Mouse (Mus musculus) kidney, adult 2 months (tissue): ENCODE data around the gene Rps6kb2. TPM values are rescaled to one million over a fixed set of nuclear protein-coding genes. Genes with fewer than 3 reads are reported as not detected.

ENCODE experiments used
- DNase-seq: peaks from one replicate; pipeline ENCODE4 v3.0.0; 2021
- H3K27ac ChIP-seq: fragments of 200-500 bp; 2 replicates; pipeline ENCODE4 v1.5.1; 2012; ENCODE audit warnings: low read depth, low read length, control low read depth, inconsistent platforms; ENCODE audit not compliant: insufficient read depth
- H3K27me3 ChIP-seq: fragments of 200-500 bp; replicated peaks from 2 replicates; pipeline ENCODE4 v1.6.1; 2012; ENCODE audit warnings: mild to moderate bottlenecking, moderate library complexity, low read length, inconsistent platforms; ENCODE audit not compliant: control insufficient read depth, insufficient read depth
- H3K36me3 ChIP-seq: fragments of 200-500 bp; 2 replicates; pipeline ENCODE4 v1.6.1; 2012; ENCODE audit warnings: mild to moderate bottlenecking, moderate library complexity, low read length, inconsistent platforms; ENCODE audit not compliant: control insufficient read depth, insufficient read depth
- H3K4me1 ChIP-seq: fragments of 200-500 bp; 2 replicates; pipeline ENCODE4 v1.6.1; 2011; ENCODE audit warnings: low read length; ENCODE audit not compliant: control insufficient read depth, insufficient read depth
- H3K4me3 ChIP-seq: fragments of 200-500 bp; 2 replicates; pipeline ENCODE4 v1.5.1; 2011; ENCODE audit warnings: mild to moderate bottlenecking, low read depth, low read length, control low read depth; ENCODE audit not compliant: insufficient read depth
- CTCF ChIP-seq: fragments of 200-500 bp; conservative IDR thresholded peaks from 2 replicates; pipeline ENCODE4 v1.5.1; 2011; ENCODE audit warnings: low read depth, mild to moderate bottlenecking, control low read depth, low read length, moderate library complexity, mixed read lengths; ENCODE audit not compliant: insufficient read depth, insufficient read length
- POLR2A ChIP-seq: fragments of 200-500 bp; IDR thresholded peaks from one replicate; pipeline ENCODE4 v1.6.1; 2011; ENCODE audit warnings: low read depth, low read length, control low read depth
- WGBS: fragments of 180-500 bp; shearing (Covaris S2); methylation state at CpG from one replicate; pipeline ENCODE4 v1.1.7; 2018; 5-methylcytosine and 5-hydroxymethylcytosine counted together
- polyA plus RNA-seq: library from polyadenylated mRNA; depleted of rRNA; stranded (reverse); fragments of >200 nt; gene quantifications from 2 replicates; pipeline ENCODE4 v1.2.3, GENCODE M21; 2012

Rps6kb2 gene
- polyA plus RNA-seq, 1 experiment = 41.0 TPM

DNA sequence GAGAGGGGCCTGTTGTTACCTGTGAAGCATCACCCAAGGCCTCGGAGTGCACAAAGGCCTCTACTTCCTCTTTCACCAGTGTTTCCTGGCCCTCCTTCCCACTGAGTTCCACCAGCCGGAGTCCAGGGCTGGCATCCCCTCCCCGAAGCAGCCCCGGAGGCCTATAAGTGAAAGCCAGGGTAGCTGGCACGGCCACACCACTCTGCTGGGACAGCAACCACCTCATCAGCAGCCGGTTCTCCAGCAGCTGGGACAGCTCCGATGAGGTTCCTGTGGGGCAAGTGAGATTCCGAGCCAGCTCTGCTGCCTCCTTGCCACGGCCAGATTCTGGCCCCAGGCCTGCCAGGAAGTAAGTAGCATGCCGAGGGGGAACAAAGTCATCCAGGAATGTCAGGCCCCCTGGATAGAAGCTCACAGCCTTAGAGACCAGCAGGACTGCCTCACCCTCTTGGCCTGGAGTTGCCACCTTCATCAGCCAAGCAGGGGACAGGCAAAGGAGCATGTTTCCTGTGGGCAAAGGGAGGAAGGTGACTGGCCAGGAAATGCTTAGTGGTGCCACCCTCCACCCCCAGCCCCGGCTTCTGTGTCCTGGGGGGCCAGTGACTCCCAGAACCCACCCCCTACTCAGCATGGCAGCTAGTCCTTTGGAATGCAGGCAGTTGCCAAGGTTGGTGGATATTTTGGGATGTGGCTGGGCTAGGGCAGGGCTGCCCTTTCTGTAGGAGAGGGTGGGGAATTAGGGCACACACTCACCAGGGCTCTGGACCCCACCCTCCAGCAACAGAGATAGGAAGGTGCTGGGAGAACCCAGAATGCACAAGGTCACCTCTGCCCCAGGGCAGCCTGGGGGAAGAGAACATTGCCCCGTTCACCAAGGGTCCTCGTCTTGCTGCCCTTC is 8.5 kb upstream of the Rps6kb2 start:
- WGBS = 53% methylated on average over 13 of the region's 13 CpGs
- TF ChIP-seq POLR2A = no peak
- TF ChIP-seq CTCF = no peak
- Histone ChIP-seq H3K27ac (peak overlapping the region; percentile 48), H3K27me3 (no peaks in the 10 kb centered on the region), H3K4me1 (peaks cover 5% of the 10 kb centered on the region; the same call in 1 of the 2 replicates), H3K4me3 (no peak overlapping the region), H3K36me3 (no peaks in the 10 kb centered on the region)
- no peak for DNase-seq

DNA sequence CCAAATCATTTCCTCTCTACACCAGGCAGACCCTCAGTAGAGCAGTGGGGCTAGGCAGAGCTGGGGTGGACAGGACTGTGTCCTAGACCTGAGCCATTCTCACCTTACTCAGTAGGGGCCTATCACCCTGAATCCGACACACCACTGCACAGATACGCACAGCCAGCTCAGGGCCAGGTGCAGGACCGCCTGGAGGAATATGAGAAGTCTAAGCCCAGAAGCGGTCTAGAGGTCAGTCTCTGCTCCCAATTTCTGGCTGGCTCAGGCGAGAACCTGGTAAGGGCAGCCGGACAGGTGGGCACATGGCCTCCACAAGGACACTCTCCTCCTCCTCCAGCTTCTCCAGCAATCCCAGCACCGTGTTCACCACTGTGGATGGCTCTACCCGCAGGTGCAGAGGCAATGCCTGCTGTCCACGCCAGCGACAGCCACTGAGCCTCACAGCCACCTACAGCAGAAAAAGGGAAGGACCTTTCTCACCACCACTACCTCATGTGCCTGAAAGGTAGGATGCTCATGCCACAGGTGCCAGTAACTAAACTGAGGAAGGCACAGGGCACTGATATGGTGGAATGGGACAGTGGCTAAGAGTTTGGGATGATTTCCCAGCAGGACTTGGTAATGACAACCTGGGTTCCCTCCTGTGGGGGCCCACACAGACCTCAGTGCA is 7.7 kb upstream of the Rps6kb2 start:
- H3K4me3 ChIP-seq = no peak overlapping the region
- no peaks in the 10 kb centered on the region for H3K27me3 ChIP-seq
- TF ChIP-seq POLR2A = no peak
- TF ChIP-seq CTCF = no peak
- DNase-seq = no peak
- H3K27ac ChIP-seq = no peak overlapping the region
- H3K36me3 ChIP-seq = no peaks in the 10 kb centered on the region
- 90% methylated on average over 10 of the region's 10 CpGs for WGBS
- H3K4me1 ChIP-seq = peaks cover 5% of the 10 kb centered on the region; the same call in 1 of the 2 replicates

DNA sequence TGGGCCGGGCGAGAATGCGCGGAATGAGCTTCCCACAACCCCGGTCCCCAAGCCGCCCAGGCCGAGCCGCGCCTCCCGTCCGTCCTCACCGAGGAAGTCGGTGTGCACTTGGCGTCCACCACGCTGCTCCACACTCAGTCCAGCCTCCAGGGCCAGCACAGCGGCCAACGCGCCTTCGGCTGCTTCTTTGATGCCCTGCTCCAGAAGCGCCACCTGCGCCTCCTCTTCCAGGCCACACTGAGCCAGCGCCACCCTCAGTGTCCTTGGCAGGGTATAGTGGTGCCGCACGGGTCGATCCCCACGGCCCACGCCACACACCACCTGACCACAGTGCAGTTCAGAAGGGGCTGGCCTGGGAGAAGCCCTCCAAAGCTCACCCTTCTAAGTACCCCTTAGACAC is 6.7 kb upstream of the Rps6kb2 start:
- Histone ChIP-seq H3K27me3 (no peaks in the 10 kb centered on the region), H3K4me3 (peak overlapping the region; percentile 62)
- 4% methylated on average over 27 of the region's 27 CpGs for WGBS

DNA sequence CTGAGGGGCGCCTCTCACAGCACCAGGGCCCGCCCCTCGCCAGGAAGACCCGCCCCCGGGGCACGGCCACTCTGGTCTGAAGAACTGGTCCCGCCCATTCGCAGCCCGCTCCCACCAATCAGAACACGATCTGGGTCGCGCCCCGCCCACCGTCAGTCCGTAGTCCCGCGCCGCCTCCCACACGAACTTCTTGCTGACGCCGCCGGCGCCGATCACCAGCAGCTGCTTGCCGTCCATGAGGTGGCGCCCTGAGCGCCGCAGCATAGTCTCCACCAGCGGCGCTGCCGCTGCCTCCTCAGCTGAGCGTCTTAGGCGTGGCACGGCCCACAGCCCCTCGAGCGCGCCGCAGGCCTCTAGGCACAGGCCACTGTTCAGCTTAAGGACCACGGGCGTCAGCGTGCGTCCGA is 6.2 kb upstream of the Rps6kb2 start:
- Histone ChIP-seq H3K27me3 (no peaks in the 10 kb centered on the region), H3K4me1 (peaks cover 5% of the 10 kb centered on the region; the same call in 1 of the 2 replicates), H3K36me3 (no peaks in the 10 kb centered on the region), H3K27ac (peak overlapping the region; percentile 87), H3K4me3 (peak overlapping the region; percentile 62)
- TF ChIP-seq POLR2A = peak; percentile 67
- peak; percentile 81 for TF ChIP-seq CTCF
- WGBS = 1% methylated on average over 43 of the region's 43 CpGs
- DNase-seq = peak; percentile 100

More for the DNA sequence above, 6.7 kb upstream of the Rps6kb2 start:
- H3K4me1 ChIP-seq = peaks cover 5% of the 10 kb centered on the region; the same call in 1 of the 2 replicates
- TF ChIP-seq POLR2A (no peak), CTCF (no peak)
- H3K27ac ChIP-seq = peak overlapping the region; percentile 87
- H3K36me3 ChIP-seq = no peaks in the 10 kb centered on the region
- no peak for DNase-seq

DNA sequence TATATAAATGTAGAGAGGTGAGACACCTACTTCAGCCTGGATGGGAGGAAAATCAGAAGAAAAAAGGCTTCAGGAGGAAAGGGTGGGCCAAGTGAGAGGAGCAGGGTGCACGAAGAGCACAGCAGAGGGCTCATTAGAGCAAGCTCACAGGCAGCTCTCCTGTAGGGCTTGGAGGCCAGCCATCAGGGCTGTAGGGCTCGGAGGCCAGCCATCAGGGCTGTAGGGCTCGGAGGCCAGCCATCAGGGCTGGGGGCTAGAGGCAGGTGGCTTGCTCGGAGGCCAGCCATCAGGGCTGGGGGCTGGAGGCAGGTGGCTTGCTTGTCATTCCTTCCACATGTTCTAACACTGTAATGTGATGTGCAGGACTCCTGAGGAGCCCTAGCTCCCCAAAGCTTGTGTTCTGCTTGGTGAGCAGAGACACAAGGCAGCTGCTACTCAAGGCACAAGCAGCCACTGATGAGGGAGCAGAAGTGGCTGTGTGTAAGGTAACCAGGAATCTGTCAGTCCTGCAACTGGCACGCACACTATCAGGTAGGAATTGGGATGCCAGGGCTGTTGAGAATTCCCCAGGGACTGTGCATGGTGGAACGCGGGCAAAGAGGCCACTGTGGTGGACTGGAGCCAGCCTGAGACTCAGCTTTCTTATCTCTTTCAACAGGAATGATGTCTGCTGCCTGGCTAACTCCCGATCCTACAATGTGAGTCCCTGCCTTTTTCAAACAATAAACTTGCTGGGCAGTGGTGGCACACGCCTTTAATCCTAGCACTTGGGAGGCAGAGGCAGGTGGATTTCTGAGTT is 3.7 kb upstream of the Rps6kb2 start:
- peaks cover 13% of the 10 kb centered on the region; the same call in 1 of the 2 replicates for H3K4me1 ChIP-seq
- no peak for DNase-seq

DNA sequence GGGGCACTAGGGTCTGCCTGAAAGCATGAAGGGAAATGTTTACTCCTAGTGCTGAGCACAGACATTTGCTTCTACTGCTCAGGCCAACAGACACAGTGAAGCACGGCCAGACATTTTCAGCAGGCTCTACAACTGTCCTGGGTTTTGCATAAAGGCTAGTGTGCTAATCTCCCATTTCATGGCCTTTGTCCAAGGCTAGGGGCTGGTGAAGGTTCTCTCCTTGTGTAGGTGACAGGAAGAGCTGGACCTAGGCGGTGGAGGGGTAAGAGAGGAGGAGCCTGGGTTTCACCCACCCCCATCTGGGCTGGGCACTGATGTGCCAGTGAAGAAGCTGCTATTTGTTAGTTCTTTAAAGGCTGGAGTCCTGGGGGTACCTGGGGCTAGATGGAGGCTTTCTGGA is 1.6 kb upstream of the Rps6kb2 start:
- H3K27me3 ChIP-seq = no peaks in the 10 kb centered on the region
- TF ChIP-seq CTCF (no peak), POLR2A (no peak)
- no peak overlapping the region for H3K27ac ChIP-seq
- DNase-seq = no peak
- 76% methylated on average over 2 of the region's 2 CpGs for WGBS
- H3K4me3 ChIP-seq = no peak overlapping the region
- H3K36me3 ChIP-seq = no peaks in the 10 kb centered on the region
- H3K4me1 ChIP-seq = peaks cover 7% of the 10 kb centered on the region; the same call in 1 of the 2 replicates

More for the DNA sequence above, 3.7 kb upstream of the Rps6kb2 start:
- no peak for TF ChIP-seq CTCF
- TF ChIP-seq POLR2A = no peak
- no peaks in the 10 kb centered on the region for H3K36me3 ChIP-seq
- H3K4me3 ChIP-seq = no peak overlapping the region
- no peak overlapping the region for H3K27ac ChIP-seq
- H3K27me3 ChIP-seq = no peaks in the 10 kb centered on the region
- WGBS = 88% methylated on average over 9 of the region's 9 CpGs
